Mouse (Mus musculus) small intestine, adult 2 months (tissue): ENCODE results near the gene Fndc10.

Experiments
- CTCF ChIP-seq: fragments of 200-500 bp; IDR thresholded peaks from 2 replicates; pipeline ENCODE4 v1.5.1; 2012; ENCODE audit warnings: low read depth, mild to moderate bottlenecking, control low read depth, inconsistent platforms, low read length, moderate library complexity, mixed read lengths; ENCODE audit not compliant: insufficient replicate concordance, insufficient read length; ENCODE audit errors: extremely low read depth
- POLR2A ChIP-seq: fragments of 200-500 bp; IDR thresholded peaks from 2 replicates; pipeline ENCODE4 v1.6.1; 2012; ENCODE audit warnings: low read depth, mild to moderate bottlenecking, control low read depth, inconsistent platforms, low read length, moderate library complexity

- TF ChIP-seq POLR2A (no peak), CTCF (no peak)
These were observed 41.6 kb downstream of the Fndc10 start for GRCm38 (mm10) chr4:155735788-155736187.
